ENCODE assay signal across 26 mouse cellular contexts in genomic region chr7:69007237-69007636, GRCm38 (mm10).
DNase-seq lines count a peak whose midpoint lies in the region; ATAC-seq and TF ChIP-seq lines count a peak whose summit lies in the region.
"Had no signal": no experiment of that assay in that cellular context is flagged by ENCODE, and none has a peak within 500 bp of the region (broad histone marks: within the 10 kb centered on the region; RNA-seq: fewer than 3 reads in every experiment).

No protein-coding gene starts in this region.

- ATAC-seq in midbrain, embryonic 14.5 days (ENCODE audit: low FRiP score, low TSS enrichment) = no peak
- no peak for ATAC-seq in midbrain, embryonic 15.5 days (replicated peaks)
- ATAC-seq: activated CD4-positive, CD25-positive, alpha-beta regulatory T cell, adult 4 months; forebrain, embryonic 15.5 days; hindbrain, embryonic 16.5 days had no signal

- no peak overlapping the region for H3K27ac ChIP-seq in heart, adult 2 months
- no peak overlapping the region for H3K27ac ChIP-seq in midbrain, embryonic 14.5 days (replicated peaks; ENCODE audit: low read depth, low read length)
- no peak overlapping the region for H3K27ac ChIP-seq in midbrain, embryonic 15.5 days
- H3K27ac ChIP-seq: embryonic facial prominence, embryonic 13.5 days; forebrain, embryonic 12.5 days; forebrain, embryonic 15.5 days; heart, embryonic 15.5 days; hindbrain, embryonic 10.5 days; hindbrain, embryonic 13.5 days had no signal

- no peaks in the 10 kb centered on the region for H3K79me2 ChIP-seq in heart, adult 2 months (replicated peaks; ENCODE audit: control insufficient read depth, insufficient read depth, low read length)

- no peak overlapping the region for H3K9ac ChIP-seq in heart, adult 2 months (ENCODE audit: low read depth, low read length)
- no peak overlapping the region for H3K9ac ChIP-seq in midbrain, embryonic 14.5 days (replicated peaks; ENCODE audit: low read length)
- no peak overlapping the region for H3K9ac ChIP-seq in midbrain, embryonic 15.5 days
- H3K9ac ChIP-seq: embryonic facial prominence, embryonic 13.5 days; forebrain, embryonic 12.5 days; forebrain, embryonic 15.5 days; heart, embryonic 12.5 days; heart, embryonic 15.5 days; hindbrain, embryonic 13.5 days had no signal

- intact Hi-C loops in heart, adult 2 months (cut with DNase I) = no loop called here

- TF ChIP-seq POLR2A in heart, adult 2 months (IDR thresholded peaks at IDR 0.05; ENCODE audit: insufficient read depth, low read depth, low read length) = no peak

- no peaks in the 10 kb centered on the region for H3K9me3 ChIP-seq in midbrain, embryonic 14.5 days (ENCODE audit: control insufficient read depth, low read length)
- H3K9me3 ChIP-seq in midbrain, embryonic 15.5 days = no peaks in the 10 kb centered on the region
- H3K9me3 ChIP-seq: embryonic facial prominence, embryonic 13.5 days; forebrain, embryonic 12.5 days; forebrain, embryonic 15.5 days; heart, embryonic 12.5 days; heart, embryonic 15.5 days; hindbrain, embryonic 10.5 days; hindbrain, embryonic 13.5 days had no signal

- no peaks in the 10 kb centered on the region for H3K36me3 ChIP-seq in heart, adult 2 months (ENCODE audit: control insufficient read depth, insufficient read depth, low read length)
- H3K36me3 ChIP-seq in midbrain, embryonic 14.5 days (ENCODE audit: control insufficient read depth, insufficient read depth, low read length) = no peaks in the 10 kb centered on the region
- no peaks in the 10 kb centered on the region for H3K36me3 ChIP-seq in midbrain, embryonic 15.5 days (replicated peaks)
- H3K36me3 ChIP-seq: embryonic facial prominence, embryonic 13.5 days; forebrain, embryonic 12.5 days; forebrain, embryonic 15.5 days; heart, embryonic 12.5 days; heart, embryonic 15.5 days; hindbrain, embryonic 10.5 days; hindbrain, embryonic 13.5 days had no signal

- TF ChIP-seq EP300 in heart, adult 2 months (IDR thresholded peaks at IDR 0.05; ENCODE audit: insufficient read depth, low read depth, low read length) = no peak

- 57% methylated on average over 10 of the region's 10 CpGs for WGBS in heart, adult 2 months
- 43% methylated on average over 10 of the region's 10 CpGs for WGBS in midbrain, embryonic 14.5 days
- WGBS in midbrain, embryonic 15.5 days = 37% methylated on average over 10 of the region's 10 CpGs

- TF ChIP-seq CTCF in heart, adult 2 months (IDR thresholded peaks at IDR 0.05) = no peak

- H3K4me1 ChIP-seq in heart, adult 2 months (ENCODE audit: control insufficient read depth, insufficient read depth, low read length) = no peaks in the 10 kb centered on the region
- H3K4me1 ChIP-seq in midbrain, embryonic 14.5 days (ENCODE audit: control insufficient read depth, insufficient read depth, low read length) = no peaks in the 10 kb centered on the region
- no peaks in the 10 kb centered on the region for H3K4me1 ChIP-seq in midbrain, embryonic 15.5 days
- H3K4me1 ChIP-seq: embryonic facial prominence, embryonic 13.5 days; forebrain, embryonic 12.5 days; forebrain, embryonic 15.5 days; heart, embryonic 12.5 days; heart, embryonic 15.5 days; hindbrain, embryonic 10.5 days; hindbrain, embryonic 13.5 days had no signal

- H3K27me3 ChIP-seq in heart, adult 2 months (ENCODE audit: control insufficient read depth, insufficient read depth, low read length) = no peaks in the 10 kb centered on the region
- no peaks in the 10 kb centered on the region for H3K27me3 ChIP-seq in midbrain, embryonic 14.5 days (ENCODE audit: control insufficient read depth, insufficient read depth, low read length)
- H3K27me3 ChIP-seq in midbrain, embryonic 15.5 days (replicated peaks) = no peaks in the 10 kb centered on the region
- H3K27me3 ChIP-seq: embryonic facial prominence, embryonic 13.5 days; forebrain, embryonic 12.5 days; forebrain, embryonic 15.5 days; heart, embryonic 12.5 days; heart, embryonic 15.5 days; hindbrain, embryonic 13.5 days had no signal

- no peak overlapping the region for H3K4me2 ChIP-seq in midbrain, embryonic 14.5 days (ENCODE audit: low read length)
- H3K4me2 ChIP-seq in midbrain, embryonic 15.5 days = no peak overlapping the region
- H3K4me2 ChIP-seq: embryonic facial prominence, embryonic 13.5 days; forebrain, embryonic 12.5 days; forebrain, embryonic 15.5 days; heart, embryonic 12.5 days; heart, embryonic 15.5 days; hindbrain, embryonic 13.5 days had no signal

- peak; percentile 85 for DNase-seq in heart, adult 11 months
- DNase-seq in heart, adult 2 months = no peak
- DNase-seq in midbrain, embryonic 14.5 days = peak; percentile 37
- DNase-seq in brain, adult 2 months (ENCODE audit: low read depth, low spot score) = peak; percentile 11
- no peak for DNase-seq in frontal cortex, postnatal 36 days (ENCODE audit: low spot score in 2 of 2)
- DNase-seq: adrenal gland, adult 8-10 months; adrenal gland, postnatal 25 days; cerebellum, adult 11 months; cerebellum, adult 2 months; cerebellum, adult 9-11 months; cerebellum, postnatal 25 days; gastrocnemius, postnatal 10 days; gastrocnemius, postnatal 36 days; heart, postnatal 10 days; heart, postnatal 36 days had no signal

- no peak overlapping the region for H3K4me3 ChIP-seq in heart, adult 2 months
- H3K4me3 ChIP-seq in midbrain, embryonic 14.5 days (replicated peaks; ENCODE audit: low read depth, low read length) = no peak overlapping the region
- no peak overlapping the region for H3K4me3 ChIP-seq in midbrain, embryonic 15.5 days
- H3K4me3 ChIP-seq: embryonic facial prominence, embryonic 13.5 days; erythroblast, embryonic 14.5 days; forebrain, embryonic 12.5 days; forebrain, embryonic 15.5 days; heart, embryonic 12.5 days; heart, embryonic 15.5 days; hindbrain, embryonic 10.5 days; hindbrain, embryonic 13.5 days had no signal

Comparison
In these comparisons a context has a peak if more than half of its experiments do, and no peak if none do; other contexts are left out.
1. DNase-seq: peak in heart, adult 11 months (single experiment), midbrain, embryonic 14.5 days (single experiment) and brain, adult 2 months (single experiment); none in heart, adult 2 months (0 of 2) and frontal cortex, postnatal 36 days (0 of 2).